Mouse (Mus musculus): ENCODE data around the gene Rnf144b. TPM values are rescaled to one million over a fixed set of nuclear protein-coding genes. Genes with fewer than 3 reads are reported as not detected.

The Rnf144b gene
- polyA plus RNA-seq, 1 experiment from 2014 or later, result 1.5 TPM

GRCm38 (mm10) chr13:47215815-47216585 is 93.5 kb downstream of the Rnf144b start:
- Histone ChIP-seq H3K36me3 (ENCODE audit: control insufficient read depth, insufficient read depth, low read length) (no peaks in the 10 kb centered on the region), H3K9ac (ENCODE audit: low read length) (no peak overlapping the region), H3K9me3 (ENCODE audit: control insufficient read depth, low read length) (no peaks in the 10 kb centered on the region), H3K27me3 (ENCODE audit: control insufficient read depth, insufficient read depth, low read depth, low read length) (no peaks in the 10 kb centered on the region), H3K4me1 (replicated peaks; ENCODE audit: control insufficient read depth, insufficient read depth, low read length) (peaks cover 10% of the 10 kb centered on the region; the same call in 1 of the 2 replicates), H3K27ac (ENCODE audit: low read length) (no peak overlapping the region; the same call in 1 of the 2 replicates), H3K4me3 (ENCODE audit: low read length) (no peak overlapping the region), H3K4me2 (ENCODE audit: low read depth, low read length) (no peak overlapping the region)
- WGBS, result 73% methylated on average over 20 of the region's 20 CpGs
- no peak for ATAC-seq (ENCODE audit: low read depth)

GRCm38 (mm10) chr13:47217107-47217571 is 94.7 kb downstream of the Rnf144b start:
- ATAC-seq (ENCODE audit: low read depth), result no peak
- H3K27me3 ChIP-seq (ENCODE audit: control insufficient read depth, insufficient read depth, low read depth, low read length), result no peaks in the 10 kb centered on the region
- no peak overlapping the region for H3K4me3 ChIP-seq (ENCODE audit: low read length)
- H3K4me2 ChIP-seq (ENCODE audit: low read depth, low read length), result no peak overlapping the region
- peaks cover 10% of the 10 kb centered on the region; the same call in 1 of the 2 replicates for H3K4me1 ChIP-seq (replicated peaks; ENCODE audit: control insufficient read depth, insufficient read depth, low read length)
- no peak overlapping the region for H3K9ac ChIP-seq (ENCODE audit: low read length)
- H3K9me3 ChIP-seq (ENCODE audit: control insufficient read depth, low read length), result no peaks in the 10 kb centered on the region
- no peak overlapping the region for H3K27ac ChIP-seq (ENCODE audit: low read length)
- 68% methylated on average over 5 of the region's 5 CpGs for WGBS
- no peaks in the 10 kb centered on the region for H3K36me3 ChIP-seq (ENCODE audit: control insufficient read depth, insufficient read depth, low read length)

GRCm38 (mm10) chr13:47218351-47218750 is 95.9 kb downstream of the Rnf144b start:
- Histone ChIP-seq H3K36me3 (ENCODE audit: control insufficient read depth, insufficient read depth, low read length) (no peaks in the 10 kb centered on the region), H3K4me2 (ENCODE audit: low read depth, low read length) (no peak overlapping the region), H3K4me3 (ENCODE audit: low read length) (no peak overlapping the region), H3K27ac (ENCODE audit: low read length) (no peak overlapping the region), H3K9ac (ENCODE audit: low read length) (no peak overlapping the region), H3K27me3 (ENCODE audit: control insufficient read depth, insufficient read depth, low read depth, low read length) (no peaks in the 10 kb centered on the region), H3K4me1 (replicated peaks; ENCODE audit: control insufficient read depth, insufficient read depth, low read length) (peaks cover 11% of the 10 kb centered on the region; the same call in 1 of the 2 replicates), H3K9me3 (ENCODE audit: control insufficient read depth, low read length) (no peaks in the 10 kb centered on the region)
- ATAC-seq (ENCODE audit: low read depth), result no peak
- 64% methylated on average over 6 of the region's 6 CpGs for WGBS

GRCm38 (mm10) chr13:47220426-47220825 is 98.0 kb downstream of the Rnf144b start:
- Histone ChIP-seq H3K4me2 (ENCODE audit: low read depth, low read length) (no peak overlapping the region), H3K36me3 (ENCODE audit: control insufficient read depth, insufficient read depth, low read length) (no peaks in the 10 kb centered on the region), H3K27ac (ENCODE audit: low read length) (no peak overlapping the region), H3K9ac (ENCODE audit: low read length) (no peak overlapping the region), H3K27me3 (ENCODE audit: control insufficient read depth, insufficient read depth, low read depth, low read length) (no peaks in the 10 kb centered on the region), H3K4me1 (replicated peaks; ENCODE audit: control insufficient read depth, insufficient read depth, low read length) (peaks cover 18% of the 10 kb centered on the region), H3K9me3 (ENCODE audit: control insufficient read depth, low read length) (no peaks in the 10 kb centered on the region), H3K4me3 (ENCODE audit: low read length) (no peak overlapping the region)
- no peak for ATAC-seq (ENCODE audit: low read depth)
- 72% methylated on average over 10 of the region's 10 CpGs for WGBS

GRCm38 (mm10) chr13:47223576-47224538 is 101.4 kb downstream of the Rnf144b start:
- H3K36me3 ChIP-seq (ENCODE audit: control insufficient read depth, insufficient read depth, low read length), result no peaks in the 10 kb centered on the region
- peaks cover 17% of the 10 kb centered on the region for H3K4me1 ChIP-seq (replicated peaks; ENCODE audit: control insufficient read depth, insufficient read depth, low read length)
- no peak overlapping the region for H3K9ac ChIP-seq (ENCODE audit: low read length)
- no peak overlapping the region for H3K4me3 ChIP-seq (ENCODE audit: low read length)
- no peak overlapping the region for H3K4me2 ChIP-seq (ENCODE audit: low read depth, low read length)
- 50% methylated on average over 18 of the region's 18 CpGs for WGBS
- no peaks in the 10 kb centered on the region for H3K27me3 ChIP-seq (ENCODE audit: control insufficient read depth, insufficient read depth, low read depth, low read length)
- H3K27ac ChIP-seq (ENCODE audit: low read length), result peak overlapping the region; percentile 51
- ATAC-seq (ENCODE audit: low read depth), result peak; percentile 79
- H3K9me3 ChIP-seq (ENCODE audit: control insufficient read depth, low read length), result no peaks in the 10 kb centered on the region

GRCm38 (mm10) chr13:47224648-47225323 is 102.3 kb downstream of the Rnf144b start:
- ATAC-seq (ENCODE audit: low read depth), result peak; percentile 71
- Histone ChIP-seq H3K27ac (ENCODE audit: low read length) (no peak overlapping the region), H3K4me2 (ENCODE audit: low read depth, low read length) (no peak overlapping the region), H3K9me3 (ENCODE audit: control insufficient read depth, low read length) (no peaks in the 10 kb centered on the region), H3K36me3 (ENCODE audit: control insufficient read depth, insufficient read depth, low read length) (no peaks in the 10 kb centered on the region), H3K4me1 (replicated peaks; ENCODE audit: control insufficient read depth, insufficient read depth, low read length) (peaks cover 17% of the 10 kb centered on the region), H3K4me3 (ENCODE audit: low read length) (no peak overlapping the region), H3K9ac (ENCODE audit: low read length) (no peak overlapping the region), H3K27me3 (ENCODE audit: control insufficient read depth, insufficient read depth, low read depth, low read length) (no peaks in the 10 kb centered on the region)
- WGBS, result 27% methylated on average over 14 of the region's 14 CpGs

GRCm38 (mm10) chr13:47225324-47225697 is 102.9 kb downstream of the Rnf144b start:
- H3K4me2 ChIP-seq (ENCODE audit: low read depth, low read length), result no peak overlapping the region
- H3K9me3 ChIP-seq (ENCODE audit: control insufficient read depth, low read length), result no peaks in the 10 kb centered on the region
- H3K9ac ChIP-seq (ENCODE audit: low read length), result no peak overlapping the region
- H3K27me3 ChIP-seq (ENCODE audit: control insufficient read depth, insufficient read depth, low read depth, low read length), result no peaks in the 10 kb centered on the region
- H3K27ac ChIP-seq (ENCODE audit: low read length), result no peak overlapping the region
- peaks cover 17% of the 10 kb centered on the region for H3K4me1 ChIP-seq (replicated peaks; ENCODE audit: control insufficient read depth, insufficient read depth, low read length)
- H3K36me3 ChIP-seq (ENCODE audit: control insufficient read depth, insufficient read depth, low read length), result no peaks in the 10 kb centered on the region
- no peak overlapping the region for H3K4me3 ChIP-seq (ENCODE audit: low read length)
- no peak for ATAC-seq (ENCODE audit: low read depth)
- WGBS, result 83% methylated on average over 3 of the region's 3 CpGs

- H3K4me2 ChIP-seq (ENCODE audit: low read depth, low read length), result no peak overlapping the region
- no peak overlapping the region for H3K9ac ChIP-seq (ENCODE audit: low read length)
- no peak overlapping the region for H3K27ac ChIP-seq (ENCODE audit: low read length)
- no peak overlapping the region for H3K4me3 ChIP-seq (ENCODE audit: low read length)
- no peaks in the 10 kb centered on the region for H3K9me3 ChIP-seq (ENCODE audit: control insufficient read depth, low read length)
- no peak for ATAC-seq (ENCODE audit: low read depth)
- H3K27me3 ChIP-seq (ENCODE audit: control insufficient read depth, insufficient read depth, low read depth, low read length), result no peaks in the 10 kb centered on the region
- WGBS, result 76% methylated on average over 9 of the region's 9 CpGs
- no peaks in the 10 kb centered on the region for H3K36me3 ChIP-seq (ENCODE audit: control insufficient read depth, insufficient read depth, low read length)
- peaks cover 17% of the 10 kb centered on the region for H3K4me1 ChIP-seq (replicated peaks; ENCODE audit: control insufficient read depth, insufficient read depth, low read length)
These were observed 103.3 kb downstream of the Rnf144b start for GRCm38 (mm10) chr13:47225802-47226201.

All from lung, embryonic 16.5 days (tissue).